ENCODE assay signal across 18 mouse cellular contexts in genomic region chr16:72685604-72686479, GRCm38 (mm10).
DNase-seq lines count a peak whose midpoint lies in the region; ATAC-seq and TF ChIP-seq lines count a peak whose summit lies in the region.
"Had no signal": no experiment of that assay in that cellular context is flagged by ENCODE, and none has a peak within 500 bp of the region (broad histone marks: within the 10 kb centered on the region; RNA-seq: fewer than 3 reads in every experiment).

No protein-coding gene starts in this region.

- H3K27me3 ChIP-seq in heart, embryonic 13.5 days (replicated peaks): no peaks in the 10 kb centered on the region
- no peaks in the 10 kb centered on the region for H3K27me3 ChIP-seq in lung, embryonic 15.5 days
- H3K27me3 ChIP-seq in stomach, embryonic 15.5 days (replicated peaks): no peaks in the 10 kb centered on the region
- H3K27me3 ChIP-seq: embryonic facial prominence, embryonic 12.5 days; midbrain, embryonic 12.5 days had no signal

- no peaks in the 10 kb centered on the region for H3K9me3 ChIP-seq in heart, embryonic 13.5 days
- H3K9me3 ChIP-seq in lung, embryonic 15.5 days: no peaks in the 10 kb centered on the region
- no peaks in the 10 kb centered on the region for H3K9me3 ChIP-seq in stomach, embryonic 15.5 days
- H3K9me3 ChIP-seq: embryonic facial prominence, embryonic 12.5 days; heart, embryonic 10.5 days; midbrain, embryonic 12.5 days had no signal

- no peak overlapping the region for H3K9ac ChIP-seq in heart, embryonic 13.5 days
- H3K9ac ChIP-seq in lung, embryonic 15.5 days: no peak overlapping the region
- no peak overlapping the region for H3K9ac ChIP-seq in stomach, embryonic 15.5 days
- H3K9ac ChIP-seq: embryonic facial prominence, embryonic 12.5 days; liver, postnatal 0 days; midbrain, embryonic 12.5 days had no signal

- intact Hi-C loops in gastrocnemius, adult 2 months (cut with DNase I): no loop called here

- DNase-seq in heart, adult 18-20 months: no peak
- no peak for DNase-seq in lung, postnatal 4 days
- DNase-seq in hindlimb bud, embryonic 11.5 days (ENCODE audit: extremely low spot score, low read depth, low spot score): peak; percentile 57
- DNase-seq in gastrocnemius, adult 2 months: no peak
- DNase-seq in frontal cortex, postnatal 25 days (ENCODE audit: low spot score in 2 of 2): no peak
- DNase-seq: adrenal gland, adult 8-10 months; cerebellum, adult 9-10 months; heart, postnatal 10 days; liver, postnatal 0 days; right cerebral cortex, postnatal 25 days had no signal

- 0 out of 2 replicates have a peak, but pooled peaks cover 4% of the 10 kb centered on the region for H3K36me3 ChIP-seq in heart, embryonic 13.5 days
- H3K36me3 ChIP-seq in lung, embryonic 15.5 days: no peaks in the 10 kb centered on the region
- H3K36me3 ChIP-seq in stomach, embryonic 15.5 days: no peaks in the 10 kb centered on the region
- H3K36me3 ChIP-seq: embryonic facial prominence, embryonic 12.5 days; heart, embryonic 10.5 days; midbrain, embryonic 12.5 days had no signal

- peak overlapping the region; percentile 4; the same call in 1 of the 2 replicates for H3K4me2 ChIP-seq in heart, embryonic 13.5 days
- H3K4me2 ChIP-seq in lung, embryonic 15.5 days: no peak overlapping the region
- H3K4me2 ChIP-seq in stomach, embryonic 15.5 days: 0 out of 2 replicates have a peak overlapping the region, but pooled peaks have one; percentile 28
- H3K4me2 ChIP-seq: midbrain, embryonic 12.5 days had no signal

- WGBS in heart, embryonic 13.5 days: 65% methylated on average over 6 of the region's 6 CpGs
- 47% methylated on average over 6 of the region's 6 CpGs for WGBS in lung, embryonic 15.5 days
- WGBS in stomach, embryonic 15.5 days: 26% methylated on average over 6 of the region's 6 CpGs

- TF ChIP-seq CTCF in gastrocnemius, adult 2 months (IDR thresholded peaks at IDR 0.05): no peak

- ATAC-seq in heart, embryonic 13.5 days (ENCODE audit: extremely low read depth, insufficient number of reproducible peaks, low FRiP score, low TSS enrichment): no peak
- peak; percentile 72; the same call in 1 of the 2 replicates for ATAC-seq in lung, embryonic 15.5 days (ENCODE audit: borderline replicate concordance, extremely low read depth, low FRiP score, low TSS enrichment)
- peak; percentile 30; the same call in 1 of the 2 replicates for ATAC-seq in stomach, embryonic 15.5 days (ENCODE audit: insufficient read depth, low FRiP score, low read depth)
- ATAC-seq: forebrain, embryonic 14.5 days; inflammation-experienced regulatory T-cells, adult 6 months; liver, postnatal 0 days had no signal

- no peak overlapping the region for H3K27ac ChIP-seq in heart, embryonic 13.5 days (replicated peaks)
- no peak overlapping the region for H3K27ac ChIP-seq in lung, embryonic 15.5 days
- H3K27ac ChIP-seq in stomach, embryonic 15.5 days: no peak overlapping the region
- H3K27ac ChIP-seq in gastrocnemius, adult 2 months: no peak overlapping the region
- H3K27ac ChIP-seq: embryonic facial prominence, embryonic 12.5 days; heart, embryonic 10.5 days; midbrain, embryonic 12.5 days had no signal

- H3K4me3 ChIP-seq in heart, embryonic 13.5 days: no peak overlapping the region
- no peak overlapping the region for H3K4me3 ChIP-seq in lung, embryonic 15.5 days
- no peak overlapping the region for H3K4me3 ChIP-seq in stomach, embryonic 15.5 days (replicated peaks)
- H3K4me3 ChIP-seq in gastrocnemius, adult 2 months: no peak overlapping the region
- H3K4me3 ChIP-seq: embryonic facial prominence, embryonic 12.5 days; heart, embryonic 10.5 days; midbrain, embryonic 12.5 days had no signal

- H3K4me1 ChIP-seq in heart, embryonic 13.5 days: peaks cover 25% of the 10 kb centered on the region
- H3K4me1 ChIP-seq in lung, embryonic 15.5 days: peaks cover 30% of the 10 kb centered on the region
- peaks cover 15% of the 10 kb centered on the region; the same call in 1 of the 2 replicates for H3K4me1 ChIP-seq in stomach, embryonic 15.5 days
